Mouse (Mus musculus): ENCODE measurements at regions not wholly inside any gene's neighbourhood (a gene's known extent, or its start where the extent isn't known, plus 50 kb on each side); places are given as distances from the start of the nearest gene placed in this dataset.
"Not testable (repeated sequence)": the region's sequence is repeated elsewhere in the genome, so short reads cannot be mapped to it uniquely, and the experiment has no call there.

GRCm38 (mm10) chr4:105649447-105649833, 140.2 kb upstream of the Gm12728 start:
- DNase-seq (ENCODE audit: low spot score) = no peak

- no peak for DNase-seq (ENCODE audit: low spot score)
Observed at GRCm38 (mm10) chr4:105656071-105656655, 133.5 kb upstream of the Gm12728 start.

- DNase-seq (ENCODE audit: low spot score) = no peak
Observed at GRCm38 (mm10) chr4:105658581-105658980, 131.1 kb upstream of the Gm12728 start.

- DNase-seq (ENCODE audit: low spot score) = no peak
Observed at GRCm38 (mm10) chr4:105676690-105677089, 113.0 kb upstream of the Gm12728 start.

- no peak for DNase-seq (ENCODE audit: low spot score)
Observed at GRCm38 (mm10) chr4:105690716-105691115, 99.0 kb upstream of the Gm12728 start.

GRCm38 (mm10) chr4:105692380-105692779, 97.3 kb upstream of the Gm12728 start:
- DNase-seq (ENCODE audit: low spot score) = no peak

GRCm38 (mm10) chr4:105695895-105696294, 93.8 kb upstream of the Gm12728 start:
- no peak for DNase-seq (ENCODE audit: low spot score)

- DNase-seq (ENCODE audit: low spot score) = no peak
Observed at GRCm38 (mm10) chr4:105697123-105697522, 92.5 kb upstream of the Gm12728 start.

GRCm38 (mm10) chr4:105702036-105702435, 87.6 kb upstream of the Gm12728 start:
- DNase-seq (ENCODE audit: low spot score) = no peak

GRCm38 (mm10) chr4:105703408-105703807, 86.3 kb upstream of the Gm12728 start:
- DNase-seq (ENCODE audit: low spot score) = no peak

GRCm38 (mm10) chr4:105704271-105704670, 85.4 kb upstream of the Gm12728 start:
- no peak for DNase-seq (ENCODE audit: low spot score)

- no peak for DNase-seq (ENCODE audit: low spot score)
Observed at GRCm38 (mm10) chr4:105705996-105706395, 83.7 kb upstream of the Gm12728 start.

GRCm38 (mm10) chr4:105708080-105708796, 81.4 kb upstream of the Gm12728 start:
- DNase-seq (ENCODE audit: low spot score) = no peak

GRCm38 (mm10) chr4:105713956-105714355, 75.7 kb upstream of the Gm12728 start:
- no peak for DNase-seq (ENCODE audit: low spot score)

GRCm38 (mm10) chr4:105718080-105718479, 71.6 kb upstream of the Gm12728 start:
- DNase-seq (ENCODE audit: low spot score) = no peak

GRCm38 (mm10) chr4:105728696-105729095, 61.0 kb upstream of the Gm12728 start:
- no peak for DNase-seq (ENCODE audit: low spot score)

GRCm38 (mm10) chr4:105730900-105731299, 58.8 kb upstream of the Gm12728 start:
- DNase-seq (ENCODE audit: low spot score) = no peak

- not testable (repeated sequence) for DNase-seq (ENCODE audit: low spot score)
Observed at GRCm38 (mm10) chr4:105735116-105735515, 54.6 kb upstream of the Gm12728 start.
